Mouse (Mus musculus): Measurements from ENCODE around the gene Cd4.

DNA sequence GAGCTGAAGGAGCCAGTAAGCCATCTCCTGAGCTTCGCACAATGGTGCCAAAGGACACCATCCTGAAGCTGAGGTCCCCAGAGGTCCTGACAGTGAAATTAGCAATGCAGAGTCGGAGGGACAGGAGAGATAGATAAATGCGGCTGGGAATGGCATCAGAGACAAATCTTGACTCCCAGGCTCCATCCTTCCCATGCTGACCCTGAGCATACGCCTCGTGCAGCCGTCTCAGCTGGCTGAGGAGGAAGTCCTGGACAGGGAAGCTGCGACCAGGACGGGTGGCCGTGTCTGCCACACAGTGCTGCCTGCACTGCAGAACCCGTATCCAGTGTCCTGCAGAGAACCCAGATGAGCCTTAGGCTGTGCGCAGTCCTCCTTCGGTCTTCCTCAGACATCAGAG, 33.4 kb downstream of the Cd4 start:
- TF ChIP-seq CTCF (IDR thresholded peaks at IDR 0.05; ENCODE audit: control insufficient read depth, insufficient read depth, insufficient read length) (no peak), MYOG (IDR thresholded peaks at IDR 0.05; ENCODE audit: control insufficient read depth, extremely low read depth, insufficient read length) (no peak), CEBPB (IDR thresholded peaks at IDR 0.05; ENCODE audit: low read depth) (no peak), USF1 (IDR thresholded peaks at IDR 0.05; ENCODE audit: low read depth) (no peak), MYOD1 (IDR thresholded peaks at IDR 0.05; ENCODE audit: control insufficient read depth, insufficient read length, low read depth) (no peak), MAX (IDR thresholded peaks at IDR 0.05) (no peak)
